Mouse (Mus musculus) CH12.LX (cell line): ENCODE measurements at regions not wholly inside any gene's neighbourhood (a gene's known extent, or its start where the extent isn't known, plus 50 kb on each side); places are given as distances from the start of the nearest gene placed in this dataset.

Source experiments
- DNase-seq: peaks from one replicate; pipeline ENCODE4 v3.0.0-alpha.2; 2013; ENCODE audit errors: extremely low read depth
- H3K27ac ChIP-seq: 2 replicates; pipeline ENCODE4 v1.5.1; 2012; ENCODE audit warnings: low read depth, mild to moderate bottlenecking, control low read depth, moderate library complexity; ENCODE audit not compliant: insufficient read depth
- H3K27me3 ChIP-seq: replicated peaks from 2 replicates; pipeline ENCODE3; 2012; ENCODE audit warnings: inconsistent platforms
- H3K36me3 ChIP-seq, 2 experiments: replicated peaks in 1 of 2; 2 replicates each; pipeline versions ENCODE3 to v1.6.1; 2012; ENCODE audit warnings: inconsistent platforms in 1 of 2, low read length in 1 of 2, mild to moderate bottlenecking in 1 of 2, mixed read lengths in 1 of 2, moderate library complexity in 1 of 2; ENCODE audit not compliant: control insufficient read depth in 1 of 2, insufficient read depth in 1 of 2
- H3K4me1 ChIP-seq, 2 experiments: 2 replicates each; pipeline ENCODE4 v1.6.1; 2012; ENCODE audit warnings: inconsistent platforms in 1 of 2, moderate library complexity in 1 of 2; ENCODE audit not compliant: insufficient read depth in 2 of 2, control insufficient read depth in 1 of 2
- H3K4me2 ChIP-seq: 2 replicates; pipeline ENCODE4 v1.6.1; 2012; ENCODE audit warnings: low read depth, mild to moderate bottlenecking, control low read depth; ENCODE audit not compliant: poor library complexity, insufficient read depth, severe bottlenecking
- H3K4me3 ChIP-seq, 3 experiments: fragments of 150-350 bp in 1 of 3; sonication (generic) in 1 of 3; replicated peaks in 1 of 3; 2 replicates each; pipeline versions ENCODE3 to v1.5.1; 2011 to 2012; ENCODE audit warnings: low read depth in 2 of 3, low read length in 2 of 3, mild to moderate bottlenecking in 2 of 3, moderate library complexity in 2 of 3, control low read depth in 1 of 3, improper control_type of control experiment in 1 of 3, inconsistent platforms in 1 of 3, mixed read lengths in 1 of 3; ENCODE audit not compliant: poor library complexity in 1 of 3
- H3K79me2 ChIP-seq: replicated peaks from 2 replicates; pipeline ENCODE4 v1.6.1; 2012; ENCODE audit warnings: mild to moderate bottlenecking, moderate library complexity; ENCODE audit not compliant: control insufficient read depth, poor library complexity, insufficient read depth, severe bottlenecking; ENCODE audit errors: extremely low read depth
- H3K9ac ChIP-seq: 2 replicates; pipeline ENCODE4 v1.6.1; 2012; ENCODE audit warnings: low read depth, mild to moderate bottlenecking, control low read depth, moderate library complexity; ENCODE audit not compliant: insufficient read depth
- H3K9me3 ChIP-seq: replicated peaks from 2 replicates; pipeline ENCODE3; 2012; ENCODE audit warnings: low read length, inconsistent platforms, mixed read lengths
- CHD1 ChIP-seq: IDR thresholded peaks from 2 replicates; pipeline ENCODE4 v1.6.1; 2012; ENCODE audit warnings: low read depth, low read length, improper control_type of control experiment, inconsistent platforms
- CHD2 ChIP-seq: IDR thresholded peaks from 2 replicates; pipeline ENCODE4 v1.6.1; 2011; ENCODE audit warnings: low read length, improper control_type of control experiment
- CTCF ChIP-seq, 2 experiments: IDR thresholded peaks in 1 of 2; conservative IDR thresholded peaks in 1 of 2; 2 replicates each; pipeline ENCODE4 v1.5.1; 2011 to 2012; ENCODE audit warnings: low read depth in 2 of 2, low read length in 2 of 2, improper control_type of control experiment in 1 of 2, inconsistent platforms in 1 of 2, mild to moderate bottlenecking in 1 of 2, moderate library complexity in 1 of 2
- E2F4 ChIP-seq: IDR thresholded peaks from 2 replicates; pipeline ENCODE4 v1.6.1; 2011; ENCODE audit warnings: low read depth, low read length, improper control_type of control experiment; ENCODE audit not compliant: insufficient replicate concordance
- EP300 ChIP-seq: IDR thresholded peaks from 2 replicates; pipeline ENCODE4 v1.6.1; 2011; ENCODE audit warnings: low read length, improper control_type of control experiment
- ETS1 ChIP-seq: conservative IDR thresholded peaks from 2 replicates; pipeline ENCODE4 v1.6.1; 2012; ENCODE audit warnings: low read depth, mild to moderate bottlenecking, inconsistent platforms, low read length, improper control_type of control experiment, moderate library complexity
- GABPA ChIP-seq: IDR thresholded peaks from 2 replicates; pipeline ENCODE4 v1.6.1; 2012; ENCODE audit warnings: low read depth, low read length, improper control_type of control experiment, inconsistent platforms; ENCODE audit not compliant: insufficient replicate concordance
- IRF4 ChIP-seq: IDR thresholded peaks from 2 replicates; pipeline ENCODE4 v1.6.1; 2014; ENCODE audit warnings: low read depth, mild to moderate bottlenecking, inconsistent platforms, low read length, improper control_type of control experiment
- JUN ChIP-seq: IDR thresholded peaks from 2 replicates; pipeline ENCODE4 v1.6.1; 2011; ENCODE audit warnings: low read depth, mild to moderate bottlenecking, low read length, improper control_type of control experiment, moderate library complexity; ENCODE audit not compliant: insufficient read depth
- JUND ChIP-seq: conservative IDR thresholded peaks from 2 replicates; pipeline ENCODE4 v1.6.1; 2011; ENCODE audit warnings: low read depth, low read length, improper control_type of control experiment
- KAT2A ChIP-seq: IDR thresholded peaks from 2 replicates; pipeline ENCODE4 v1.6.1; 2012; ENCODE audit warnings: low read length, improper control_type of control experiment, inconsistent platforms; ENCODE audit not compliant: insufficient replicate concordance
- MAFK ChIP-seq: IDR thresholded peaks from 2 replicates; pipeline ENCODE4 v1.6.1; 2011; ENCODE audit warnings: low read length, improper control_type of control experiment; ENCODE audit not compliant: insufficient replicate concordance
- MAZ ChIP-seq: IDR thresholded peaks from 2 replicates; pipeline ENCODE4 v1.6.1; 2012; ENCODE audit warnings: low read depth, mild to moderate bottlenecking, inconsistent platforms, low read length, improper control_type of control experiment, moderate library complexity
- MXI1 ChIP-seq: IDR thresholded peaks from 2 replicates; pipeline ENCODE4 v1.6.1; 2011; ENCODE audit warnings: mild to moderate bottlenecking, low read depth, low read length, improper control_type of control experiment
- MYC ChIP-seq: IDR thresholded peaks from 2 replicates; pipeline ENCODE4 v1.6.1; 2011; ENCODE audit warnings: low read depth, mild to moderate bottlenecking, improper control_type of control experiment, low read length
- NELFE ChIP-seq: IDR thresholded peaks from 2 replicates; pipeline ENCODE4 v1.6.1; 2011; ENCODE audit warnings: low read depth, low read length, improper control_type of control experiment
- NRF1 ChIP-seq: IDR thresholded peaks from 2 replicates; pipeline ENCODE4 v1.6.1; 2014; ENCODE audit warnings: low read depth, mild to moderate bottlenecking, inconsistent platforms, low read length, improper control_type of control experiment, moderate library complexity
- POLR2A ChIP-seq: IDR thresholded peaks from 2 replicates; pipeline ENCODE4 v1.6.1; 2011; ENCODE audit warnings: low read depth, mild to moderate bottlenecking, improper control_type of control experiment, low read length
- RCOR1 ChIP-seq: conservative IDR thresholded peaks from 2 replicates; pipeline ENCODE4 v1.6.1; 2012; ENCODE audit warnings: low read depth, mild to moderate bottlenecking, inconsistent platforms, low read length, improper control_type of control experiment
- SMC3 ChIP-seq: IDR thresholded peaks from 2 replicates; pipeline ENCODE4 v1.6.1; 2011; ENCODE audit warnings: low read depth, low read length, improper control_type of control experiment
- TCF12 ChIP-seq: IDR thresholded peaks from 2 replicates; pipeline ENCODE4 v1.6.1; 2014; ENCODE audit warnings: low read depth, mild to moderate bottlenecking, inconsistent platforms, low read length, improper control_type of control experiment
- USF1 ChIP-seq: IDR thresholded peaks from 2 replicates; pipeline ENCODE4 v1.6.1; 2014; ENCODE audit warnings: low read depth, mild to moderate bottlenecking, inconsistent platforms, low read length, improper control_type of control experiment
- USF2 ChIP-seq: conservative IDR thresholded peaks from 2 replicates; pipeline ENCODE4 v1.6.1; 2011; ENCODE audit warnings: low read depth, low read length, improper control_type of control experiment
- ZC3H11A ChIP-seq: IDR thresholded peaks from 2 replicates; pipeline ENCODE4 v1.6.1; 2012; ENCODE audit warnings: low read depth, mild to moderate bottlenecking, inconsistent platforms, low read length, improper control_type of control experiment
- ZKSCAN1 ChIP-seq: IDR thresholded peaks from 2 replicates; pipeline ENCODE4 v1.6.1; 2012; ENCODE audit warnings: low read depth, inconsistent platforms, low read length, improper control_type of control experiment, borderline replicate concordance
- ZMIZ1 ChIP-seq: IDR thresholded peaks from 2 replicates; pipeline ENCODE4 v1.6.1; 2012; ENCODE audit warnings: low read depth, mild to moderate bottlenecking, inconsistent platforms, low read length, improper control_type of control experiment
- ZNF384 ChIP-seq: IDR thresholded peaks from 2 replicates; pipeline ENCODE4 v1.6.1; 2012; ENCODE audit warnings: low read depth, low read length, improper control_type of control experiment, inconsistent platforms
- dilution Hi-C: fragments of 300-500 bp; cut with MboI; formaldehyde crosslinking; loops from 2 replicates; pipeline ENCODE4 v1.14.3; 2020; ENCODE audit warnings: low sequenced_read_pairs; ENCODE audit not compliant: extremely low pct_unique_long_range_greater_than_20kb, extremely low pct_ligation_motif_present
- in situ Hi-C: fragments of 300-500 bp; cut with MboI; formaldehyde crosslinking; loops from 3 replicates; pipeline ENCODE4 v1.14.3; 2019; ENCODE audit warnings: low sequenced_read_pairs, low pct_ligation_motif_present, low pct_unique_long_range_greater_than_20kb, mixed read lengths

- H3K4me1 ChIP-seq: no peaks in the 10 kb centered on the region
- H3K27me3 ChIP-seq: no peaks in the 10 kb centered on the region
- DNase-seq: no peak
- H3K9ac ChIP-seq: no peak overlapping the region
- no peaks in the 10 kb centered on the region for H3K9me3 ChIP-seq
- no peaks in the 10 kb centered on the region for H3K36me3 ChIP-seq
- H3K4me3 ChIP-seq: no peak overlapping the region
- no peak for TF ChIP-seq USF1
- TF ChIP-seq IRF4: no peak
- TF ChIP-seq JUN: no peak
- TF ChIP-seq MAZ: no peak
- TF ChIP-seq NELFE: no peak
- TF ChIP-seq GABPA: no peak
- no peak for TF ChIP-seq USF2
- no peak for TF ChIP-seq ZMIZ1
- no peak for TF ChIP-seq EP300
- TF ChIP-seq ZKSCAN1: no peak
- TF ChIP-seq CHD1: no peak
- TF ChIP-seq CTCF (conservative IDR thresholded peaks at IDR 0.05 in 1 of 2, IDR thresholded peaks at IDR 0.05 in 1 of 2; ENCODE audit: low read depth in 2 of 2, low read length in 2 of 2): no peak
- TF ChIP-seq E2F4: no peak
- no peak for TF ChIP-seq ETS1
- no peak for TF ChIP-seq SMC3
- TF ChIP-seq RCOR1: no peak
- TF ChIP-seq KAT2A: no peak
- in situ Hi-C loops (no loop called here), dilution Hi-C loops (no loop called here)
- H3K27ac ChIP-seq: no peak overlapping the region
- no peak overlapping the region for H3K4me2 ChIP-seq
- no peaks in the 10 kb centered on the region for H3K79me2 ChIP-seq
Observed at GRCm38 (mm10) chr2:115042299-115042785, 387.6 kb upstream of the Dph6 start.

- Histone ChIP-seq H3K4me3 (no peak overlapping the region), H3K27me3 (no peaks in the 10 kb centered on the region), H3K9ac (no peak overlapping the region)
- TF ChIP-seq ZC3H11A (no peak), CHD2 (no peak), TCF12 (no peak), MXI1 (no peak), MAZ (no peak), ZNF384 (no peak), MAFK (no peak), NRF1 (no peak), POLR2A (no peak), ZMIZ1 (no peak), MYC (no peak), GABPA (no peak), JUND (no peak), E2F4 (no peak), RCOR1 (no peak)
- TF ChIP-seq, all 38 proteins: peak for 0
- H3K36me3 ChIP-seq: no peaks in the 10 kb centered on the region
- H3K4me2 ChIP-seq: no peak overlapping the region
- no peaks in the 10 kb centered on the region for H3K79me2 ChIP-seq
- DNase-seq: no peak
- no peaks in the 10 kb centered on the region for H3K4me1 ChIP-seq
- in situ Hi-C loops: no loop called here
- dilution Hi-C loops: no loop called here
- no peaks in the 10 kb centered on the region for H3K9me3 ChIP-seq
- no peak overlapping the region for H3K27ac ChIP-seq
Observed at GRCm38 (mm10) chr2:115056327-115057070, 401.7 kb upstream of the Dph6 start.
